Mouse (Mus musculus) thymus, adult 2 months (tissue): ENCODE measurements around the gene Rps6ka2.

ENCODE experiments used
- CTCF ChIP-seq: fragments of 200-500 bp; IDR thresholded peaks from 2 replicates; pipeline ENCODE4 v1.5.1; 2012; ENCODE audit warnings: mild to moderate bottlenecking, control low read depth, low read length, moderate library complexity, borderline replicate concordance; ENCODE audit not compliant: control insufficient read depth, poor library complexity, insufficient read depth; ENCODE audit errors: extremely low read depth
- POLR2A ChIP-seq: fragments of 200-500 bp; IDR thresholded peaks from 2 replicates; pipeline ENCODE4 v1.6.1; 2012; ENCODE audit warnings: mild to moderate bottlenecking, low read length, control low read depth, moderate library complexity; ENCODE audit not compliant: control insufficient read depth, poor library complexity, insufficient read depth; ENCODE audit errors: extremely low read depth

GRCm38 (mm10) chr17:7231312-7231711, 61.4 kb downstream of the Rps6ka2 start:
- no peak for TF ChIP-seq CTCF
- TF ChIP-seq POLR2A, result no peak
